Mouse (Mus musculus): ENCODE measurements around the gene Runx1. TPM values are rescaled to one million over a fixed set of nuclear protein-coding genes. Genes with fewer than 3 reads are reported as not detected.

Gene Runx1
- polyA plus RNA-seq, 2 experiments from 2014 or later = 40.2 to 41.6 TPM

DNA sequence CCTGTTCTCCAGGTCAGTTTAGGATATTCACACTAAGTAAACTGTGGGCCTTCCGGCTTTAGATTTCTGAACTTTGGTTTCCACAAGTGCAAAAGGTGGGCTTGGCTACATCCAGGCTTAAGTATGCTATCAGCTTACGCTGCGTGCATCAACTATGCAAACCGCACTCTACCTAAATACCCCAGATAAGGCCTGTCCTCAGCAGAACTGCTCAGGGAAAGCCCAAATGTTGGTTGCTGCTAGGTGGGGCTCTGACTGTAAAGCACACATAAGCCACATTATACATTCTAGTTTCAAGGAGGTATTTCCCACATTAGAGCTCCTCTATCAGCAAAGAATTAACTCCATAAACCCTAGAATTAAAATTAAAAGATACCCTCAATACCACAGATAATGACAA, 33.0 kb downstream of the Runx1 start:
- ATAC-seq = peak; percentile 4

GRCm38 (mm10) chr16:92790601-92791000, 35.3 kb downstream of the Runx1 start:
- no peak for ATAC-seq

DNA sequence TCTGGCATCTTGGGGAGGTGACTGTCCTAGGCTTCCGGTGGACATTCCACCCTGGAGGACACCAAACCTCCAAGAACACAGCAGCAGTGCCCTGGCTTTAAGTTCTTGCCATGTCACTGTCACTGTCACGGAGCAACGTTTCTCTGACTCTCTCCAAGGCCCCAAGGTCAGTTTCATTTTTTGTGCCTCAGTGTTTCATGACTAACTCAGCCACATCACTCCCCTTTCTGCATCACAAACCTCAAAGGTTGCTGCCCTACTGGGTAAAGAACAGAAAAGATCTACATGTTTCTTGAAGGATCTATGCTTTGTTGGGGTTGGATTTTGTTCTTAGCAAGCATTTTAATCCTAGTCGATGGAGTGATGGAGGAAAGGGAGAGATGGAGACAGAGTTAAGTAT, 36.1 kb downstream of the Runx1 start:
- no peak for ATAC-seq

DNA sequence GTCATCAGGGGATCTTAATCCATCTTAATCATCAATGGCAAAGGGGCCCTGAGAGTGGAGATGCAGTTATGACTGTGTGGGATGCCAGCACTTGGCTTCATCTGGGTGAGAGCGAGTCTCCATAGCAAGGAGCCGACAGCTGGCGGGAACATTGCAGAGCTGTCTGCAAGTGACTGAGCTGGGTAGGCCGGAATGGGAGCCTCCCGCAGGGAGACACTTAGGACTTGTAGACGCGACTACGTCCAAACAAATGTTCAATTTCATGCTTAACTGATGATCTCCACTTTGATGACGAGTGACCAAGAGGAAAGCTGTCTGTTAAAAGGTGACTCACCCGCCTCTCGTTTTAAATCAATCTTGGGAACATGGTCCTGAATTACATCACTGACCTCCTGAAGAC, 37.5 kb downstream of the Runx1 start:
- no peak for ATAC-seq

DNA sequence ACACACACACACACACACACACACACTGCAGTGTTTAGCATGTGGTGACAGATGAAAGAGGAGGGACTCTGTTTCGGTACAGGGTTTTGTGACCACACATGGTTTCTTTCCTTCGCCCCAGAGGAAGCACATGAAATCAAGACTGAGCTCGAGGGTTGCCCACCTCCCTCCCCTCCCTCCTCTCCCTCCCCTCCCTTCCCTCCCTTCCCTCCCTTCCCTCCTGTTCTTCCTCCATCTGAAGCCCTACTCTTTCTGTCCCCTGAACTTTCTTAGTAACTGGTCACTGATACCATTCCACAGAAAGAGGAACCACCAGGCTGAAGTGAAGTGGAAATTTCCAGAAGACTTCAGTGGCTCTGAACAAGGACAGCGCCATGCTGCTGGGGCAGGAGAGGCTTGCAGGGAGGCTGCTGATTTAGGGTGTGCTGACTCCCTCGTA, 39.0 kb downstream of the Runx1 start:
- ATAC-seq = peak; percentile 71

GRCm38 (mm10) chr16:92786276-92786882, 39.6 kb downstream of the Runx1 start:
- peak; percentile 52 for ATAC-seq

GRCm38 (mm10) chr16:92783651-92784131, 42.3 kb downstream of the Runx1 start:
- no peak for ATAC-seq

DNA sequence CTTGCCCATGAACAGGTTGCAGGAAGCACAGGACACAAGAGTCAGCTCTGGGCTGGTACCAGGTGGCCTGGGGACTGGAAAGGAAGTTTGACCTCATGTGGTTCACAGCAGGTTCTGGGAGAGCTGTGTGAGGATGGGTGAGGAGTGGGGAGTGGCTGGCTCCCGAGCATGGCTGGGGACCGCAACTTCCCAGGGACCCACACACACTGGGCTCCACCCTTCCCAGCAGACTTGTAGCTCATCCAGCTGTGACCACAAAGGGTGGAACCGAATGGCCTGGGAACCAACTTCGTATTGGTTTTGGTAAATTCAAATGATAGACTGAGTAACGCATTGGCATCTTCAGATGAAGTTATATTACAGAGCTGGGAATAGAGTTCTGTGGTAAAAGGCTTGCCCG, 43.5 kb downstream of the Runx1 start:
- ATAC-seq = no peak

DNA sequence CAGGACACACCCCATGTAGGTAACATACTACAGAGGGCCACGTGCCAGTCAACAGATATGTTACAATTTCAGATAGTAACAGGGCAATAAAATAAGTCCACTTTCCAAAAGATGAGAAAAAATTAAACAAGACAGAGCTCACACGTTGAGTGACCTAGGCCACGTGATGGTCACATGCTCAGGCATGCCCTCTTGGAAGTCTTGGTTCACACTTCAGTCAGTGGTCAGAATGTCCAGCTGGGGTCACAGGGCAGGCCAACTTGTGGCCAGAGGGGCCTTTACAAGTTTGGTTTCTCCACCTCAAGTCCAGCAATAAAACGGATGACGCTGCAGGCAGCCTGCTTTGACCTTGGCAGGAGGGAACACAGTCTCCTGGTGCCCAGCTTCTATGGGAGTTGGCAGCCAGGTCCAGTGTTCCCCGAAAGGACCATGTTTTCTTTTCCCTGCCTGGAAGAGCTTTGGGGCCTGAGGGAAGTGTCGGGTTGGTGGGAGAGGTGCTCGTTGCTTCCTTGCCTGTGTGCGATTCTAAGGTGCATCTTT, 46.0 kb downstream of the Runx1 start:
- ATAC-seq = no peak

- ATAC-seq = no peak
Measured at GRCm38 (mm10) chr16:92779175-92779574, 46.8 kb downstream of the Runx1 start.

DNA sequence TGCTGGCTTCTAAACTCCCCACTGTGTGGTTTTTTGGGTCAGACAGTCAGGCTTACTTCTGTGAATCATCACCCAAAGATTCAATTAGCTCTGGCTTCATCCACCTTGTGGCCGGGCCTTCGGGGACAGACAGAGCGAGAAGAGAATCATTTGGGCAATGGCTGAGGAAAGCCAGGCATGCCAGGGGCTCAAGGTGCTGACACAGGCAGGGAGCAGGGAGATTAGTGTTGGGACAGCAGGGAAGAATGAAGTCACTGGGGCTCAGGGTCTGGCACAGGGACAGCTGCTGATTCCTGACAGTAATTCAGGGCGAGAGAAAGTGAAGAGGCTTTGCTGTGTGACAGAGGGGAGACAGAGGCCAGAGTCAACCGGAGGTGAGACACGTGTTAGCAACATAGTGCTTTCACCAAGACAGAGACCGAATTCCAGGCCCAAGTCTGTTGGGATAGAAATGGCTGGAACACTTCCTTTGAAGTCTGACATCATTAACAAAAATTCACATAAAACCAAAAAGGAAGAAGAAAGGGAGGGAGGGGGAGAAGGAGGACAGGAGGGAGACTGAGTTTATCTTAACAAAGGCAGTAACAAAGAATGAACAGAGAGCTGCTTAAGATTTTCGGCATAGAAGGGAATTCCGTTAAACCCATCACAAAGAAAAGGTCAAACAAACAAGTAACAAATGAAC, 47.7 kb downstream of the Runx1 start:
- ATAC-seq = no peak

GRCm38 (mm10) chr16:92767862-92768261, 58.1 kb downstream of the Runx1 start:
- ATAC-seq = peak; percentile 67

GRCm38 (mm10) chr16:92767423-92767822, 58.5 kb downstream of the Runx1 start:
- peak; percentile 68 for ATAC-seq

DNA sequence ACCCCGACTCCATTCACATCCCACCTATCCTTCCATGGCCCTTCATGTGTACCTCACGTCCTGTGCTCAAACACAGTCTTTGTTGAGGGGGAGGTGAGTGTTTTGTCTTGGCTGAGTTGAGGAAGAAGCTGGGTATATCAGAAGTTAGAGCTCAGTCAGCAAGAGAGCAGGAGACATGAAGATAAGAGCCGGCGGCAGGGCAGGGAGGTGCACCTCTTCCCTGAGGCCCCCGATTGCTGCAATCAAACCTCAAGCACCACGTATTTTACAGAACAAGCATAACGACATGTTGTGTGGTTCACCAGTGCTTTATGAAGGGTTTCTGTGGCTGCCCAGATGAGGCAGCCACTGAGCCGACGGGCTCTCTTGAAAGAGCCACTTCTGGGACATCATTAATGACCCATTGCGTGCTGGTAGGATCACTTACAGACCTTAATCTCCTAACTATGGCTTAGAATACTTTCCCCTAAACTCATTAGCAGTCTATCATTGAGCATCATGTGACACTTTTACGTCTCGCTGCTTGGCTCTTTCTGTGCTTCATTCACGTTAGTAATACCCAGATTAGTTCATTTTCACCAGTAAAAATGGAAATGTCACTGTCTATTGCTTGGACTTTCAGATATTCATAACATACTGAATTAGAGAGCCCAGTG, 61.1 kb downstream of the Runx1 start:
- ATAC-seq = no peak

- no peak for ATAC-seq
Measured at GRCm38 (mm10) chr16:92763666-92764065, 62.3 kb downstream of the Runx1 start.

GRCm38 (mm10) chr16:92761968-92762521, 63.9 kb downstream of the Runx1 start:
- ATAC-seq = peak; percentile 59

GRCm38 (mm10) chr16:92760091-92760490, 65.9 kb downstream of the Runx1 start:
- ATAC-seq = no peak

DNA sequence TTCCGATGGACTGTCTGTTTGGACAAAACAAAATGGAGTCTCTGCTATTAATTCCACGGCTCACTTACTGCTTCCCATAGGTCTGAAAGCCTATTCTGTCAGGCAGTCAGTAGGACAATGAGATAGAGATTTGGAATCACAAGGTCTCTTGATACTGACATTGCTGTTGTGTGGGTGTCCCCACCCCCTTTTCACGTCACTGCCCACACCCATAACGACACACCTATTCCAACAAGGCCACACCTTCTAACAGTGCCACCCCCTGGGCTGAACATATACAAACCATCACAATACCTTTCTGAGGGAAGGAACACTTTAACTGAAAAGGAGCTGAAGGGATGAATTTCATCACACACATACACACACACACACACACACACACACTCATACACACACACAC, 68.4 kb downstream of the Runx1 start:
- ATAC-seq = no peak

DNA sequence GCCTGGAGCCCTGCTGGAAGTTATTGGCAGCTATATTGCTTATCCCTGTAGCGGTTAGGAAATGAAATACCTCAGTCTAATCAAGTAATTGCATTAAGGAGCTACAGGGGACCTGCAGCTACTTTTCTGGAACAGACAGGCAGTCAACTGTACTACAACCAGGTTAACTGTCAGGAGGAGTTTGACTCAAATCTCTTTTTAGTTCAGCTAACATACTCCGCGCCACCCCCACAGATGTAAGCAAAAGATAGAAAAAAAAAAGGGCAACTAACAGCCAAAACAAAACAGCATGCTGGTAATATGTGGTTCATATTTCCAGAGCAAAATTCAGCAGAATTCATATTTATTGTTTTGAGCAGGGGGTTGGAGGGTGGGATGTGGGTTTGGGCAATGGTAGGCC, 72.0 kb downstream of the Runx1 start:
- ATAC-seq = no peak

DNA sequence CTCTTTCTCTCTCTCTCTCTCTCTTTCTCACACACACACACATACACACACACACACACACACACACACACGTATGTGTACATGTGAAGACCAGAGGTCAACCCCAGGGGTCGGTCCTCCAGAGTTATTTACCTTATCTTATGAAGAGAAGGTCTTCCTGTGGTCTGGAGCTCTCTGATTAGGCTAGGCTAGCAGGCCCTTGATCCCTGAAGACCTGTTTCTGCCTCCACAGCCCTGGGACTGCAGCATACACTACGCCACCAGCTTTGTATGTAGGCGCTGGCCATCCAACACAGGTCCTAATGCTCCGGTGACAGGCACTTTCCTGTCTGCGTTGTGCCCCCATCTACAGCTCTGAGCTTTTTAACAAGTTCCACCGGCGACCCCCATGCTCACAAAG, 72.8 kb downstream of the Runx1 start:
- no peak for ATAC-seq

DNA sequence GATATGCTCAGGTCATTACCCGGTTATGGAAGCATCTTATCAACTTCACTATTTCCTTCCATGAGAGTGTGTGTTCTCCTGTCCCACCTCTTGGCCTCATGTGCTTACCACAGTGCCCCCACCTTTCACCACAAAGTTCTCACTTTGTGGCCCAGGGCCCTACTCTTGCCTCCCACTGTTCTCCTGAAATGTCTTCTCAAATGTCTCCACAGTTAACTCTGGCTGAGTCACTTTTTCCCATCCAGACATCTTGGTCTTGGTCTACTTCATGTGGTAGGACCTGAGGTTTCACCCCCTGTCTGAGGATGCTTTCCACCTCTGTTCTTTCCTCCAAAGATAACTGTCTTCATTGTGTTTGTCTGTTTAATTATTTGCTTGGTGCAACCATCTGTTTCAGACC, 77.7 kb downstream of the Runx1 start:
- peak; percentile 38 for ATAC-seq

DNA sequence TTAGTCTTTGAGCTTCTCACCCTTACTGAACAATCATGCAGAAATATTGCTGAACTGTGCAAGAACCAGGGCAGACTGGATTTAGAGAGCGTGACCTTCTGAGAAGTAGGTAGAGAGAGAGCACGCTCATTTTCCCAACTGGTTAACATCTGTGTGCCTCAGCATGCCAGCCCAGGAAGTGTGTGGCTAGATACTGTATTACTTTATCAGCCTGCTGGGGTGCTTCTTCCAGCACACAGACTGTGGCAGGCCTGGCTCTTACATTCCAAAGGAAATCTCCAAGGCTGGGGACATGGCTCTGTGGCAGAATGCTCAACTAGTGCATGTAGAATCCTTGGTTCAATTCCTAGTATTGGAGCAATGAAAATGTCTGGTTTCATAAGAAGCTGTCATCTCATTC, 78.9 kb downstream of the Runx1 start:
- ATAC-seq = no peak

- no peak for ATAC-seq
Measured at GRCm38 (mm10) chr16:92745239-92745638, 80.7 kb downstream of the Runx1 start.
